Mouse (Mus musculus): ENCODE data around the gene Olfr568.
A peak's percentile ranks its signal among the peaks of the same experiment; 100 is the strongest.

Gene Olfr568

DNA sequence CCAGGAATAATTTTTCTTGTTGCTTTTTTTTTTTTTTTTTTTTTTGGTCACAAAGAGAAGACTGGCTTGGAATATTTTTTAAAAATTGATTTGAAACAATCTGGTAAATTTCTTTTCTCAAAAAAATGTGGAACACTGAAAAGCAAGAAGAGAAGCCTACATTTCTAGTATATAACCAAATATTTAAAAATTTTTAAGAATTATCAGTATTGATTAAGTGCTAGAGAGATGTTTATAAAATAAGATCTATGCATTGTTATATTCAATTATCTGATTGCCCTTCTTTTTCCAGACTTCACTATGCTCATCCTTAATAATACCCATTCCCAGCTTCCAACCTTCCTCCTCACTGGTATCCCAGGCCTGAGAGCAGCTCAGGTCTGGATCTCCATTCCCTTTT, at the start of gene Olfr568:
Gene Olfr568, plus strand, starts transcription at position 301 of the 400 bp plus-strand sequence.
- DNase-seq (ENCODE audit: low read depth, low spot score) = no peak

GRCm38 (mm10) chr7:102855807-102856206, 21.1 kb upstream of the Olfr568 start:
- DNase-seq (ENCODE audit: low read depth, low spot score) = no peak

- no peak for DNase-seq (ENCODE audit: low read depth, low spot score)
These were observed 18.3 kb upstream of the Olfr568 start, which contains the start of gene Olfr566 for GRCm38 (mm10) chr7:102858665-102859064. Olfr566 (minus strand) TSS chr7:102858765.

- no peak for DNase-seq (ENCODE audit: low read depth, low spot score)
These were observed 13.9 kb downstream of the Olfr568 start, which contains the start of gene Olfr569 for GRCm38 (mm10) chr7:102890782-102891181. Olfr569 (minus strand) TSS chr7:102890882.

DNA sequence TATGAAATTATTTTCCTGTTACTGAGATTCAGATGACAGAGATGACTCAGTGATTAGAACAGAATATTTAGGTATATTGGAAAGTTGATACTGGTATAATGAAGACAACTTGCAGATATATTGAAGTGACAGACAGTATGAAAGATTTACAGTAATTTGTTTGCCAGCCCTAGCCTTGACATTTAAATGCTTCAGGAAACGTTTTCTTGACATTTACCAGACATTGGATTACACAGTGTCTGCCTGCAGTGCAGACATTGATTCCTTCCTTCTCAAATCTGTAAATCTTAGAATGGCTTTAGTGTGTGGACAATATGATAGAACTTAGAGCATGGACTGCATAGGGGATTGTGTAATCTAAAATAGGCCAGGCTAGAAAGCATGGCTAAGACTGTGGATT, 38.3 kb downstream of the Olfr568 start:
- DNase-seq (ENCODE audit: low read depth, low spot score) = no peak

GRCm38 (mm10) chr7:102916405-102916804, 39.5 kb downstream of the Olfr568 start:
- DNase-seq (ENCODE audit: low read depth, low spot score) = no peak

- DNase-seq (ENCODE audit: low read depth, low spot score) = no peak
These were observed 40.3 kb downstream of the Olfr568 start, which contains the start of gene Olfr571 for GRCm38 (mm10) chr7:102917032-102917875. Olfr571 (minus strand) TSS chr7:102917536.

DNA sequence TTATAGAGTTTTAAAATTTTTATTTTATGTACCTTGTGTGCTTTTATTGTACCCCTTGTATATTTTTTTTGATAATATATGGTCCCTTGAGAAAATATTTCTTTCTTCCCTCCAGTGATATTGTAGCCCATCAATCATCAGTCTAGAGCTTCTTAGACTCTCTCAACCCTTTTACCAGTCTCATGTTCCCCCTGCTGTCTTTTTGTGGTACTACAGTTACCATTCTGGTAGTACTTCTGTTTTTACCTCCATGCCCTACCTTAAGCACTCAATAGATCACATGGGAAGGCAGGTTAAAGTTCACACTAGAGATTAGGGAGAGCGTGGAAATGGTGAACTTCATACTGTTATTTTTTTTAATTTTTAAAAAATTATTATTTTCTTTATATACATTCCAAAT, 42.7 kb downstream of the Olfr568 start:
- peak; percentile 62 for DNase-seq (ENCODE audit: low read depth, low spot score)

- no peak for DNase-seq (ENCODE audit: low read depth, low spot score)
These were observed 47.2 kb downstream of the Olfr568 start, which contains the start of gene Olfr572 for GRCm38 (mm10) chr7:102924109-102924508. Olfr572 (plus strand) TSS chr7:102924409.

DNA sequence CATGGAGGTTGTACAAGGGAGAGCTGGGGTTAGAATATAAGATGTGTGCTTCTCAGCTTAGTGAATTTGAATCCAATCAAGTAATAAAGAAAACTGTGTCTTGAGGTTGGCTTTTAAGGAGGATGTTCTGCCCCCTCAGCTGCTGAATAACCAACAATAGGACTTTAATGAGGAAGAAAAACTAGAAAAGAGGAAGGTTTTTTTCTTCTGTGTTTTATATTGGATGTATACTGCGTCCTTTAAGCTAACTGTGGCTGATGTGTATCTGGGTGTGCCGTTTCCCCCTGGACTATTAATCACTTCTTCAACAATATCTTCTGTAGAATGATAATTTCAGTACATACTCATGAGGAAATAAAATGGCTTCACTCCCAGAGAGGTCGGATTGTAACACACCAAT, 50.2 kb downstream of the Olfr568 start:
- no peak for DNase-seq (ENCODE audit: low read depth, low spot score)
